Mouse (Mus musculus) embryonic facial prominence, embryonic 12.5 days (tissue): ENCODE data around the gene Smap2. TPM values are rescaled to one million over a fixed set of nuclear protein-coding genes. Genes with fewer than 3 reads are reported as not detected.
"Not testable (repeated sequence)": the region's sequence is repeated elsewhere in the genome, so short reads cannot be mapped to it uniquely, and the experiment has no call there.

Source experiments
- ATAC-seq: fragments of 200-750 bp; cut with Nextera tagmentation; 2 replicates; pipeline ENCODE4 v1.8.0; 2017; ENCODE audit not compliant: insufficient number of reproducible peaks, insufficient read depth, low FRiP score, low TSS enrichment
- H3K27ac ChIP-seq: fragments of 300-500 bp; sonication (generic); 2 replicates; pipeline ENCODE4 v1.5.1; 2016; ENCODE audit warnings: mild to moderate bottlenecking
- H3K27me3 ChIP-seq: fragments of 300-500 bp; sonication (generic); 2 replicates; pipeline ENCODE4 v1.6.1; 2016; ENCODE audit warnings: mild to moderate bottlenecking, moderate library complexity
- H3K36me3 ChIP-seq: fragments of 300-500 bp; sonication (generic); 2 replicates; pipeline ENCODE4 v1.6.1; 2016; ENCODE audit warnings: mild to moderate bottlenecking
- H3K4me1 ChIP-seq: fragments of 300-500 bp; sonication (generic); 2 replicates; pipeline ENCODE4 v1.6.1; 2016
- H3K4me2 ChIP-seq: fragments of 300-500 bp; sonication (generic); replicated peaks from 2 replicates; pipeline ENCODE4 v1.6.1; 2016; ENCODE audit warnings: mild to moderate bottlenecking, moderate library complexity
- H3K4me3 ChIP-seq: fragments of 300-500 bp; sonication (generic); 2 replicates; pipeline ENCODE4 v1.5.1; 2016; ENCODE audit warnings: mild to moderate bottlenecking
- H3K9ac ChIP-seq: fragments of 300-500 bp; sonication (generic); 2 replicates; pipeline ENCODE4 v1.6.1; 2016; ENCODE audit warnings: mild to moderate bottlenecking, moderate library complexity
- H3K9me3 ChIP-seq: fragments of 300-500 bp; sonication (generic); 2 replicates; pipeline ENCODE4 v1.6.1; 2016; ENCODE audit warnings: mild to moderate bottlenecking, moderate library complexity
- WGBS: fragments of 180-500 bp; shearing (Covaris S2); methylation state at CpG from one replicate; pipeline ENCODE4 v1.1.7; 2016; 5-methylcytosine and 5-hydroxymethylcytosine counted together
- polyA plus RNA-seq: library from polyadenylated mRNA; unstranded; fragments of >200 nt; fragmentation: Nextera tagmentation; extraction: Ambion mirVana; gene quantifications from 2 replicates; pipeline ENCODE4 v1.2.1, GENCODE M21; 2016

Gene Smap2
- polyA plus RNA-seq, result 19.3 and 22.6 TPM in 2 replicates

DNA sequence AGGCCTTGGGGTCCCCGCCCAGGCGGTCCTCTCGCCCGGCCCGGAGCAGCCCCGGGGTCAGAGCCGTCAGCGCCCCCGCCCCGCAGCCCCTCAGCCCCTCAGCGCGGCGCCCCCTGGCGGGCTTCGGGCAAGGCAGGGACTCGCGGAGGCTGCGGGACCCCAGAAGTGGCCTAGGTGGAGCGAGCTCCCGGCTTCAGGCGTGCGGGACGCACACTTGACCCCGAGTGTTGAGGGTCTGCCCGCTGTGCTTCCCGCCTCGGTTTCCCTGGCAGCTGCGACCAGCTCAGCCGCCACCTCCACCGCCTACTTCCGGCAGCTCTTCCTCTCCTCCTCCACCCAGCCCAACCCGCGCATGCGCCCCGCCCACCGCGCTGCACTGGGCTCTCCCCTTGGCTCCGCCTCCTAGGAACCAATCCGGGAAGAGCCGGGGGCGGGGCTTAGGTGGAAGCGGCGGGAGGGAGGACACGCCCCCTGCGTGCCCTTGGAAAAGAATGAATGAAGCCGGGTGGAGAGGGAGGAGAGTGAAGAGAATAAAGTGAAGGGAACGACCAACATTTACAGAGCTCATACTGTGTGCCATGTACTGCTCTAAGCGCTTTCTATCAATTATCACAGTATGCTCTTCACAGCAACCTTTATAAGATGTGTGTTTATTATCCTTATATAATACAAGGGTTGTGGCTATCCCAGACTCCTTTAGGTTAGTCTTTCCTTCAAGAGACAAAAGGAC is at the start of gene Smap2:
Gene Smap2, minus strand, starts transcription at position 320 of the 730 bp plus-strand sequence.
- Histone ChIP-seq H3K4me3 (peak within 1 kb of the TSS; percentile 99), H3K27ac (peak within 1 kb of the TSS; percentile 73), H3K9ac (peak within 1 kb of the TSS; percentile 89), H3K36me3 (no peaks in the 10 kb centered on the region), H3K4me1 (peaks cover 12% of the 10 kb centered on the region), H3K9me3 (no peaks in the 10 kb centered on the region), H3K27me3 (no peaks in the 10 kb centered on the region), H3K4me2 (peak within 1 kb of the TSS; percentile 97)
- ATAC-seq, result peak; percentile 93
- WGBS, result under 1% methylated on average over 41 of the region's 48 CpGs

DNA sequence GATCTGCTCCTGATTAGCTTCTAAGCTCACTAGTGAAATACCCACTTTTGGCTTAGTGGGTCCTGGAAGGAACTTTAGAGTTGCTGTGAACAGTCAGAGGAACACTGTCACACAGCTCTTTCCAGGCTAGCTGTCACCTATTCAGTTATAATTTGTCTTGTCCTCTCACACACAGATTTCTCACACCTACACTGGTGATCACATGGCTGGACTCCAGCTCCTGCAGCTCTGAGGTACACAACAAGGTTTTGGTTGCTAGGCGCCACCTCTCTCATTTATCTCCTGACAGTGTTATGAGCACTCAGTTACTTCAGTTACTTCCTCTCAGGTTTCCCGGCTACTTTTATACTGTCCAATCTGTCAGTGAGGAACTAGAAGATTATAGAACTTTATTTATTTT is 48.3 kb upstream of the Smap2 start:
- Histone ChIP-seq H3K36me3 (peaks cover 30% of the 10 kb centered on the region), H3K27ac (no peak overlapping the region), H3K9ac (no peak overlapping the region), H3K4me2 (no peak overlapping the region), H3K27me3 (no peaks in the 10 kb centered on the region), H3K9me3 (no peaks in the 10 kb centered on the region), H3K4me3 (no peak overlapping the region), H3K4me1 (no peaks in the 10 kb centered on the region)
- no peak for ATAC-seq
- 87% methylated on average over 2 of the region's 2 CpGs for WGBS

DNA sequence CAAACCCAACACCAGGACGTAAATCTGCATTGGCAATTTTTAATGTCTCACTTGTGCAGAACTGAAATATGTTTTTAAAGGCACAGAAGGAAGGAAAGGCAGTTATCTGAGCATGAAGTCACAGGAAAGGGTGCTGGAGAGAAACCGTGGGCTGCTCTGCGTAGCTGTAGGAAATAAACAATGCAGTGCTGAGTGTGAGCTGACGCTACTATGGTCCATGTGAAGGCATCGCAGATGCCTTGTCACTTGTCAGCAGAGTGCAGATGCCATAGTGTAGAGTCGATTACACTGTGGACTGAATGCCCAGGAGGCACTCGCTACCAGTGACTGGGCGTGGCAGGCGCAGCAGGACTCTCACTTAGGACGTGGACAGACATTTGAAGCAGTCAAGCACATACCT is 42.2 kb upstream of the Smap2 start:
- not testable (repeated sequence) for H3K9me3 ChIP-seq, H3K9ac ChIP-seq, ATAC-seq, H3K4me3 ChIP-seq, H3K27me3 ChIP-seq, H3K4me2 ChIP-seq, H3K4me1 ChIP-seq, H3K27ac ChIP-seq
- WGBS, result 89% methylated on average over 10 of the region's 10 CpGs
- peaks cover 27% of the 10 kb centered on the region for H3K36me3 ChIP-seq

DNA sequence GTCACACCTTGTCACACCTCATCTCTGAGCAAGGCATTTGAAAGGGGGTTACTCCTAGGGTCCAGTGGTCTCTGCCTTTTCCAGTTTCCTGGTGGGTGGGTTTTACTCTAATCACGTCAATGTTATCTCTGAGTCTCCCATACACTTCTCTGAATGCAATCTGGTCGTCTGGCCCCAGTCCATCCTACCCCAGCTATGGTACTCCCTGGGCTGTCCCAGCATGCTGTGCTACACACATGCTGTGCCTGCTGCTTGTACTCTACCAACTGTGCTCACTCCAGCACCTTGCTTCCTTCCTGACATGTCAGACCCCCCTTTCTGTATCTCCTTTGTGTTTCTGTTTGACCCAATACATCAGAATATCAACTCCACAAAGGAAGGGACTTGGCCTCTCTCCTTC is 40.0 kb upstream of the Smap2 start:
- H3K27me3 ChIP-seq, result 0 out of 2 replicates have a peak, but pooled peaks cover 4% of the 10 kb centered on the region
- peaks cover 23% of the 10 kb centered on the region for H3K36me3 ChIP-seq
- no peak overlapping the region for H3K27ac ChIP-seq
- no peaks in the 10 kb centered on the region for H3K4me1 ChIP-seq
- H3K9ac ChIP-seq, result no peak overlapping the region
- H3K9me3 ChIP-seq, result no peaks in the 10 kb centered on the region
- H3K4me2 ChIP-seq, result no peak overlapping the region
- ATAC-seq, result no peak
- no peak overlapping the region for H3K4me3 ChIP-seq
- 77% methylated on average over 2 of the region's 2 CpGs for WGBS

DNA sequence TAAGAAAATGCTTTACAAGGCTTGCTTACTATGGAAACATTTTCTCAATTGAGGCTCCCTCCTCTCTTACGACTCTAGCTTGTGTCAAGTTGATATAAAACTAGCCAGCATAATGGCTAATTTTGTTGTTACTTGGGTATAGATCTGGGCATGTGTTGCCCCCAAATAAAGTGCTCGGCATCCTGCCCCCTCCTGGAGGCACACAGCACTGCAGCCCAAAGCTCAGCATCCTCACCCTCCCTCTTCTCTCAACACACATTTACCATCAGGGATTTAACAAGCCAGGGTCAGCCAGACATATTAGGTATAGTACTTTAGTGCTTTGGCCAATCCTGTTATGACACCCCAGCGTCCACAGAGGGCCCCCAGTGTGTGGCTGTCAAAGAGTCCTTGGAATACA is 39.3 kb upstream of the Smap2 start:
- WGBS, result 47% methylated on average over 3 of the region's 3 CpGs
- no peak overlapping the region for H3K9ac ChIP-seq
- no peak overlapping the region for H3K27ac ChIP-seq
- H3K4me1 ChIP-seq, result no peaks in the 10 kb centered on the region
- H3K9me3 ChIP-seq, result no peaks in the 10 kb centered on the region
- 0 out of 2 replicates have a peak, but pooled peaks cover 5% of the 10 kb centered on the region for H3K27me3 ChIP-seq
- H3K4me3 ChIP-seq, result no peak overlapping the region
- no peak overlapping the region for H3K4me2 ChIP-seq
- peaks cover 23% of the 10 kb centered on the region for H3K36me3 ChIP-seq
- no peak for ATAC-seq

DNA sequence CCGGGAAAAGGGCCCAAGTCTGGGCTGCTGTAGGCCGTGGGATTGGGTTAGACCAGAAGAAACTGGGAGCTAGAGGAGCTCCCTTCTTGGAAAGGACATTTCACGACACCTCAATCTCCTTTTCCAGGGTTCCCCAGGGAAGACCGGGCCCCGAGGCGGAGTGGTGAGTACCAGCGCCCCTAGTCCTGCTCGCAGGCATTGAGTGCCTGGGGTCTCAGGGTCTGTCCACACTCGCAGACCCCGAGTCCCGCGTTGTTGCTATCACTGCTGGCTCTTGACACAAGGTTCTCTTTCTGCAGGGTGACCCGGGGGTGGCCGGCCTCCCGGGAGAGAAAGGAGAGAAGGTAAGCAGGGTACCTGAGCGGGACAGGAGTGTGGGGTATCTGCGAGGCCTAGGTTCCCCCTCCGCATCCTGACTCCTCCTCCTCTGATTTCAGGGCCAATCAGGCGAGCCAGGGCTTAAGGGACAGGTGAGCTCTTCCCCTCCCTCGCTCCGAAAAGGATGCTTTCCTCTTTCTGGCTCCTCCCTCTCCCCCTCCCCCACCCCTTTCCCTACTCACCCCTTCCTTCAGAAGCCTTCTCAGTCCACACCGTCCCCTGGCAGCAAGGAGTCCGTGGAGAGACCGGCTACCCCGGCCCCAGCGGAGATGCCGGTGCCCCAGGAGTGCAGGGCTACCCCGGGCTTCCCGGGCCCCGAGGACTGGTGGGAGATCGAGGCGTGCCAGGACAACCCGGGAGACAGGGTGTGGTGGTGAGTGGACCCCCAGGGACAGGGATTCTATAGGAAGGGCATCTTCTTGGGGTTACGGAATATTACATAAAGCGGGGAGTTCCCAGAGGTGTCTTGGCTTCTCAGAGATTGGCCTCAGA is 35.6 kb upstream of the Smap2 start:
- ATAC-seq, result no peak
- peaks cover 9% of the 10 kb centered on the region; the same call in 1 of the 2 replicates for H3K36me3 ChIP-seq
- H3K4me2 ChIP-seq, result peak overlapping the region; percentile 45
- no peaks in the 10 kb centered on the region for H3K4me1 ChIP-seq
- no peak overlapping the region for H3K27ac ChIP-seq
- peak overlapping the region; percentile 4; the same call in 1 of the 2 replicates for H3K9ac ChIP-seq
- 0 out of 2 replicates have a peak, but pooled peaks cover 5% of the 10 kb centered on the region for H3K27me3 ChIP-seq
- 14% methylated on average over 35 of the region's 35 CpGs for WGBS
- peak overlapping the region; percentile 9; the same call in 1 of the 2 replicates for H3K4me3 ChIP-seq
- no peaks in the 10 kb centered on the region for H3K9me3 ChIP-seq

DNA sequence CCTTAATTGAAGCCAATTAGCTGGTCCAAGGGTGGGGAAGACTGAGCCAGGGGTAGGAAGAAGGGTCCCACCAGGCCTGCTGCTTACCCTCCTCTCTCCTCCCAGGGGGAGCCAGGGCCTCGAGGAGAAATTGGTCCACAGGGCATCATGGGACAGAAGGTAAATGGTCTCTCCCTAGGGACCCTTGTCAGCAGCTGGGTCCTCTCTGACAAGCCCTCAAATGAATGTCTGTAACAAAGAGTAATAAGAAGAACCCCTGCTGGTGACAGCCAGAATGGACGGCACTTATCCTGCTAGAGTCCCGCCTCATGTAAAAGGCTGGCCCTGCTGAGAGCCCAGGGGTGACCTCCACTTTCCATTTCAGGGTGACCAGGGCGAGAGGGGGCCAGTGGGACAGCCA is 34.8 kb upstream of the Smap2 start:
- H3K9ac ChIP-seq, result no peak overlapping the region
- H3K27ac ChIP-seq, result no peak overlapping the region
- ATAC-seq, result no peak
- no peak overlapping the region for H3K4me2 ChIP-seq
- no peaks in the 10 kb centered on the region for H3K9me3 ChIP-seq
- H3K4me3 ChIP-seq, result no peak overlapping the region
- H3K36me3 ChIP-seq, result peaks cover 9% of the 10 kb centered on the region; the same call in 1 of the 2 replicates
- WGBS, result 21% methylated on average over 4 of the region's 4 CpGs
- 0 out of 2 replicates have a peak, but pooled peaks cover 5% of the 10 kb centered on the region for H3K27me3 ChIP-seq
- no peaks in the 10 kb centered on the region for H3K4me1 ChIP-seq

DNA sequence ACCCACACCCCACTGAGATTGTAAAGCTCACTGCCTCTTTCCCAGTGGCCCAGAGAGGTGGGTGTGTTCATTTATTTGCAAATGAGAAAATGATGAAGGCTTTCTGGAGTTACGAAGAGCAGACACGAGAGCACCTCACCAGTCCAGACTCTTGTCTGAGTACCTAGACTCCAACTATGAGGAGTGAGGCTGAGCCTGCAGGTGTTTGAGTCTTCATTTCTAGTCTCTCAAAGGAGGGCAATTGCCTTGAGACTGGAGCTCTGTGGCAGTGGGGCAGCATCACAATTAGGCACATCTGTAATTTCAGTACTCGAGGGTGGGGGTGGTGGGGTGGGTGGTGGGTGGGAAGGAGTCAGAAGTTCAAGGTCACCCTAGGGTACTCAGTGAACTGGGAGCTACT is 25.9 kb upstream of the Smap2 start:
- ATAC-seq, result no peak
- Histone ChIP-seq H3K27ac (no peak overlapping the region), H3K4me3 (no peak overlapping the region), H3K27me3 (peaks cover 25% of the 10 kb centered on the region; the same call in 1 of the 2 replicates), H3K4me1 (peaks cover 27% of the 10 kb centered on the region), H3K36me3 (0 out of 2 replicates have a peak, but pooled peaks cover 9% of the 10 kb centered on the region), H3K4me2 (no peak overlapping the region), H3K9ac (no peak overlapping the region), H3K9me3 (no peaks in the 10 kb centered on the region)
- WGBS, result 67% methylated on average over 3 of the region's 3 CpGs

DNA sequence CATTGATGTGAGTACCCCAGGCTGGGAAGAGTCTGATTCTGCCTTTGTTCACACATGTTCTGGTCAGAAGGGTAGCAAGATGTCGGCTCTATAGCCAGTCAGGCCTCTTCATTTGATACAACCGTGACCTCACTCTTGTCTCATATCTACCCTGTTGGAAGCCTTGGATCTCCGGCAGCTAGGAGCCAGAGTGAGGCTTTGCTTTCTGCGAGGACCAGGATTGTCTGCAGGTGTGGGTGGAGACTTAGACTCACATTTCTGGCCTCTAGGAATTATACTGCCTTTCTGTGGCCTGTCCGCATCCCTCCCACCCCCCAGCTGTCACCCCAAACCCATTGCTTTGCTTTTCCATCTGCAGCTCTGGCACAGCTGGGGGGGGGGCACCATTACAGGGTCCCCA is 25.4 kb upstream of the Smap2 start:
- 46% methylated on average over 5 of the region's 5 CpGs for WGBS
- Histone ChIP-seq H3K4me1 (peaks cover 27% of the 10 kb centered on the region), H3K4me2 (peak overlapping the region; percentile 55; the same call in 1 of the 2 replicates), H3K4me3 (no peak overlapping the region), H3K27ac (peak overlapping the region; percentile 91), H3K9me3 (no peaks in the 10 kb centered on the region), H3K36me3 (0 out of 2 replicates have a peak, but pooled peaks cover 9% of the 10 kb centered on the region), H3K9ac (no peak overlapping the region), H3K27me3 (peaks cover 26% of the 10 kb centered on the region; the same call in 1 of the 2 replicates)
- no peak for ATAC-seq

DNA sequence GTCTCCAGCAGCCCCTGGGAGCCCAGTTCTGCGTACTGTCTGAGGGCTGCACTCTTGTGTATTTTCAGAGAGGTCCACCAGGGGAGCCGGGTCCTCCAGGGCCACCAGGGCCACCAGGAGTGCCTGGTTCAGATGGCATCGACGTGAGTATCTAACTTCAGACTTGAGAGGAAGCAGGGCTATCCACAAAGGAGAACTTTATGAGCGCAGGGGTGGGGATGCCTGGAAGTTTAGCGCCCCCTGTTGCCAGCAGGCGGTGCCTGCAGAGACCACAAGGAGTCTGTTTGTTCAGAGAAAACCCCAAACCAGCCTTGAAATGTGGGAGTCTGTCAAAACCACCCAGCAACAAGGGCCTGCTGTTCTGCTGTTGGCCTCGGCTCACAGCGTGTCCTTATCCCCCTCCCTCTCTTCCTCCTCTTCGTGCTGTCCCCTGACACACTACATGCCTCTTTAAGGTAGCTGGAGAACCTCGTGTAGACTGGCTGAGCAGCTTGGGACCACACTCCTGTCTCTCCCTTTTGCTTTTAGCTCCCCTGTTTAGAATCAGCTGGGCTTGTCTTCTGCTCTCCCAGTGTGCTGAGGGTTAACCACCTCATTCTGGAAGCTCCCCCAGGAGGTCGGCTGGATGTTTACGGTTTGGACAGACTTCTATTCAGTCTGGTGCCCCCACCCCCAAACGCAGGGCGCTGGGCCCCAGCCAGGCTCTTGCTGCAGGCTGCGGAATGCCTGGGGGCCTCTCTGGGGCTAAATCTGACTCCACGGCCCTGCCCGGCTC is 24.0 kb upstream of the Smap2 start:
- Histone ChIP-seq H3K36me3 (0 out of 2 replicates have a peak, but pooled peaks cover 7% of the 10 kb centered on the region), H3K4me3 (peak overlapping the region; percentile 43), H3K27ac (peak overlapping the region; percentile 91), H3K27me3 (peaks cover 26% of the 10 kb centered on the region; the same call in 1 of the 2 replicates), H3K9me3 (no peaks in the 10 kb centered on the region), H3K4me2 (peak overlapping the region; percentile 55), H3K9ac (peak overlapping the region; percentile 27; the same call in 1 of the 2 replicates), H3K4me1 (peaks cover 27% of the 10 kb centered on the region)
- peak; percentile 74 for ATAC-seq
- WGBS, result 7% methylated on average over 18 of the region's 18 CpGs

DNA sequence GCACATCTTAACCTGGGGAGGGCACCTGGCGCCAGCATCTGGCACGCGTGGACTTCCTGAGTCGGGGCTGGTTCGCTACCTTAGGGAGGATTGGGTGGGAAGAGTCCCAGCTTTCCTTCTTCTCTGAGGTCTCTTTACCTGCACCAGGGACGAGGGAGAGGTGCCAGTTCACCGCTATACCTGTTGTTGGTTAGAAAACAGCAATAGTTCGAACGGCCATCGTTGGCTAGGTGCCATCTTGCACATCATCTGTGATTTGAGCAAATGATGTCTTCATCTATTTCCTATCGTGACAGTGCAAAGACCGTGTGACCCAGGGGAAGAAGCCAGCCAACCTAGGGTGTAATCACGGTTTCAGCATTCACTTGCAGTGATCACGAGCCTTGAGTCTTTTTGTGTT is 23.3 kb upstream of the Smap2 start:
- Histone ChIP-seq H3K4me3 (peak overlapping the region; percentile 43), H3K36me3 (0 out of 2 replicates have a peak, but pooled peaks cover under 1% of the 10 kb centered on the region), H3K9me3 (no peaks in the 10 kb centered on the region), H3K9ac (peak overlapping the region; percentile 51; the same call in 1 of the 2 replicates), H3K4me2 (peak overlapping the region; percentile 55), H3K27me3 (peaks cover 26% of the 10 kb centered on the region; the same call in 1 of the 2 replicates), H3K27ac (peak overlapping the region; percentile 91), H3K4me1 (peaks cover 27% of the 10 kb centered on the region)
- ATAC-seq, result no peak
- 59% methylated on average over 14 of the region's 14 CpGs for WGBS
